Mouse (Mus musculus) erythroblast, embryonic 14.5 days (primary cell): ENCODE data around the gene Gm10309. TPM values are rescaled to one million over a fixed set of nuclear protein-coding genes. Genes with fewer than 3 reads are reported as not detected.

Experiments used
- H3K27me3 ChIP-seq: 2 replicates; pipeline ENCODE4 v1.6.1; 2012; ENCODE audit warnings: inconsistent platforms; ENCODE audit not compliant: control insufficient read depth
- H3K36me3 ChIP-seq: 2 replicates; pipeline ENCODE4 v1.6.1; 2012; ENCODE audit warnings: mild to moderate bottlenecking, inconsistent platforms; ENCODE audit not compliant: control insufficient read depth
- H3K4me1 ChIP-seq: 2 replicates; pipeline ENCODE4 v1.6.1; 2012; ENCODE audit warnings: inconsistent platforms; ENCODE audit not compliant: control insufficient read depth
- H3K4me3 ChIP-seq: replicated peaks from 2 replicates; pipeline ENCODE3; 2012; ENCODE audit warnings: moderate library complexity, mild to moderate bottlenecking, inconsistent platforms
- H3K9me3 ChIP-seq: 2 replicates; pipeline ENCODE4 v1.6.1; 2012; ENCODE audit warnings: low read length, inconsistent platforms, mixed read lengths; ENCODE audit not compliant: control insufficient read depth
- GATA1 ChIP-seq: IDR thresholded peaks from 2 replicates; pipeline ENCODE4 v1.6.1; 2012; ENCODE audit warnings: low read length, inconsistent platforms, mixed read lengths
- TAL1 ChIP-seq: IDR thresholded peaks from 3 replicates; pipeline ENCODE4 v1.6.1; 2012; ENCODE audit warnings: low read length, inconsistent platforms, mixed read lengths
- polyA plus RNA-seq: library from polyadenylated mRNA; stranded (reverse); fragments of >175 nt; gene quantifications from 2 replicates; pipeline ENCODE4 v1.2.3, GENCODE M21; 2012

Gm10309 gene
- polyA plus RNA-seq, 1 experiment, result 0.02 TPM

DNA sequence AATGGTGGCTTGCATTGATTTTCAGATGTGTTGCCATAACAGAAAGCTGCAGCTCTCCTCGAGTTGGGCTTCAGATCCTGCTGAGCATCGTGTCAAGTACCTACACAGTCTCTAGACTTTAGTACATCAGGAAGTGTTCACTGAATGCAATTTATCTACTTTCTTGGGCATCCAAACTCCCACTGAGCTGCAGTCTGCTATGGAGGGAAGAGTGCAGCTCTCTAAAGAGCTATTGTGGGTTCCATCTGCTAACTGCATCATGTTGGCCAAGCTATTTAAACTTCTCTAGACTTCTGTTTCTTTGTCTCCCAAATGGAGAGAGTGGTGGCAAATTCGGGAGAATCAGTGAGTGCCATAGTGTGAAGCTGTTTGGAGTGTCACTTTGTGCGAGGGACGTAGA is 11.6 kb upstream of the Gm10309 start:
- no peak overlapping the region for H3K4me3 ChIP-seq
- H3K4me1 ChIP-seq, result no peaks in the 10 kb centered on the region
- TF ChIP-seq GATA1, result no peak
- no peak for TF ChIP-seq TAL1
- H3K27me3 ChIP-seq, result no peaks in the 10 kb centered on the region
- H3K36me3 ChIP-seq, result no peaks in the 10 kb centered on the region
- H3K9me3 ChIP-seq, result no peaks in the 10 kb centered on the region

- Histone ChIP-seq H3K27me3 (no peaks in the 10 kb centered on the region), H3K36me3 (no peaks in the 10 kb centered on the region), H3K4me3 (no peak overlapping the region), H3K4me1 (no peaks in the 10 kb centered on the region), H3K9me3 (no peaks in the 10 kb centered on the region)
- TF ChIP-seq GATA1 (no peak), TAL1 (no peak)
Observed at GRCm38 (mm10) chr17:86514974-86515620, 10.1 kb upstream of the Gm10309 start.

GRCm38 (mm10) chr17:86509871-86510270 is 4.8 kb upstream of the Gm10309 start:
- H3K36me3 ChIP-seq, result no peaks in the 10 kb centered on the region
- TF ChIP-seq GATA1 (no peak), TAL1 (no peak)
- H3K9me3 ChIP-seq, result no peaks in the 10 kb centered on the region
- no peaks in the 10 kb centered on the region for H3K4me1 ChIP-seq
- no peak overlapping the region for H3K4me3 ChIP-seq
- no peaks in the 10 kb centered on the region for H3K27me3 ChIP-seq

DNA sequence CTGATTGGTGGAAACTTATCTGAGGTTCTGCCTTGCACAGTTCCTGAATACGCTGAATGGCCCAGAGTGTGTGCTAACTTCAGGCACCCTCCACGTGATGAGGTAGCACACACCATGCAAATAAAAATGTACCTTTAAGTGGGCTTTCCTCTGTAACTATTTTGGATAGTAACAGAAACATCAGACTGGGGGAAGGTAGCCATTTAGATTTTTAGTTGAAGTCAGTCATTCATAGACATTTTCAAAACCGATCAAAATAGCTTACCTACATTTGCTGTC is 3.1 kb upstream of the Gm10309 start:
- no peaks in the 10 kb centered on the region for H3K4me1 ChIP-seq
- H3K9me3 ChIP-seq, result no peaks in the 10 kb centered on the region
- TF ChIP-seq TAL1 (no peak), GATA1 (no peak)
- H3K36me3 ChIP-seq, result no peaks in the 10 kb centered on the region
- H3K27me3 ChIP-seq, result no peaks in the 10 kb centered on the region
- H3K4me3 ChIP-seq, result no peak overlapping the region

DNA sequence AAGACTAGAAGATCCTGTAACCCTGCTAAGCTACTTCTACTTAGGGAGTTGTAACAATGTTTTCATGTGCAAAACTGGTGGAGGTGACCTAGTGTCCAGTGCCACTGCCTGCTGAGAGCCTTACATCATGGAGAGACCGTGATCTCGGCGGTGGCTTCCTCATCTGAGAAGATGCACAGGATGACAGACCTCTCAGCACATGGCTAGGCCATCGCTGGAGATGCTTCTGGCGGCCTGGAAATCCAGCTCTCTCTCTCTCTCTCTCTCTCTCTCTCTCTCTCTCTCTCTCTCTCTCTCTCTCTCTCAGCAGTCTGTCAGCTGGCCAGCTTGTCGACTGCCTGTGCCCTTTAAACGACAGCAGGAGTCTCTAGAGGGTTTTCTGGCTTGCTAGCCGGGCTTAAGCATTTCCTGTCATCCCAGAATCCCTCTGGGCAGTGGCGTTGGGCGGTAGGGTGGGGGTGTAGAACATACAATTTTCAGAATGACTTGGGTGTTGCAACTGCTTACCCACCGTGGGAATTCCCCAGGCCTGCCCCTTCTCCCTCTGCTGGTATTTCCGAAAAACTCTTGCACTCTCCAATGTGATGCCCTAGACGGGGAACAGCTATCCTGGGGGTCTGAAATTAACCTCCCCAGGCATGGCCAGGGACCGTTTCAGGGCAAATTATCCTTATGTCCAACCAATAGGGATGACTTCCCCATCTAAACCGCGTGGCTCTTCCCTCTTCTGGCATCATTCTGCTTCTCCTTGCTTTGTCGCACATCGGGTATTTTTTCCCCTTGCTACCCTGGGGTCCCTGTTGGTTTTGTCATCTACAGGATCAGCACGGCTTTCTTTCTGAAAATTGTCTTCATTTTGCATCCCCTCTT is 2.5 kb upstream of the Gm10309 start:
- H3K27me3 ChIP-seq, result no peaks in the 10 kb centered on the region
- no peaks in the 10 kb centered on the region for H3K9me3 ChIP-seq
- H3K36me3 ChIP-seq, result no peaks in the 10 kb centered on the region
- no peaks in the 10 kb centered on the region for H3K4me1 ChIP-seq
- TF ChIP-seq GATA1 (no peak), TAL1 (no peak)
- H3K4me3 ChIP-seq, result no peak overlapping the region

DNA sequence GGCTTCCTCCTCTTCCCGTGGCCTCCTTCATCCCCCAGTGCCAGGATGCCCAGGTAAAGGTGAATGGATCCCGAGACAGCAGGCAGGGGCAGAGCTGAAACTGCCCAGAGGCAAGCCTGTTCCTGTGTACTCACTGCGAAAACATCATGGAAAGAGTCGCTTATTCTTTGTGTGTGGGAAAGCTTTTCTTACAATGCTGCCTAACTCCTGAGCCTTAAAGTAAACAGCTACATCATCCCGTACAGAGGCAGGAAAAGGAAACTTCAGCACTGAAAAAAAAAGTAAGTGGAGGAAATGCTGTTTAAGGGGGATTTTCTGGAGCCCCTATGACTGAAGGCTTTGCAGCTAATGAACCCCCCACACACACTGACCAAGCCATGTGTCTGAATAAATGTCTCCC is 1.8 kb upstream of the Gm10309 start:
- no peaks in the 10 kb centered on the region for H3K27me3 ChIP-seq
- no peaks in the 10 kb centered on the region for H3K36me3 ChIP-seq
- H3K4me3 ChIP-seq, result no peak overlapping the region
- no peaks in the 10 kb centered on the region for H3K9me3 ChIP-seq
- TF ChIP-seq GATA1 (no peak), TAL1 (no peak)
- no peaks in the 10 kb centered on the region for H3K4me1 ChIP-seq

DNA sequence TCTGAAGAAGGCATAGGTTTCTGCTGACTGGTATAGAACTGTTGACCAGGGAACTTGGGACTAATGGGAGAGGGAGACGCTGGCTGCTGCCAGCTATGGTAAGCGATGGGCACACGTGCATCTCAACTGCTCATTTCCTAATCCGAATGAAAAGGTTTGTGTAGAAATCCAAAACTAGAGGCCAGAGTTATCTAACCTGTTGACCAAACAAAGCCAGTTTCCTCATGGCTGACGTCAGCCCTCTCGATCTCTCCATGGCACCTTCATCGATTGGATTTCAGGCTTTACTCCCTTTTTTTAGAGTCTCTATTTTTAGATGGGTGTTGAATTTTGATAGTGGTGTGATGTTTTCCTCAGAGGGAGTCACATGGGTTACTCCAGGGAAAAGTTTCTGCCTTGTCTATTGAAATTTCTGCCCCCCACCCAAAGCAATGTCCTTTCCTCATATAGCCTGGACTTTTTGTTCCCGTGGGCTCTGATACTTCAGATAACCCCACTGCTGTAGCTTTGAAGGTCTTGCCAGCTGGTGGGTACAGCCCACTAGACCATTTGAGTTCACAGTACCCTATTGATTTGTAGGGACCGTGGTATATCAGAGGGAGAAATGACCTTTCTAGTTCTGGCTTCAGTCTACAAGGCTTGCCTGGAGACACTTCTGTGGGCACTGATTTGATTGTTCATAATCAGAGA is 1.7 kb downstream of the Gm10309 start:
- H3K36me3 ChIP-seq, result no peaks in the 10 kb centered on the region
- no peaks in the 10 kb centered on the region for H3K27me3 ChIP-seq
- no peak overlapping the region for H3K4me3 ChIP-seq
- H3K9me3 ChIP-seq, result no peaks in the 10 kb centered on the region
- no peaks in the 10 kb centered on the region for H3K4me1 ChIP-seq
- TF ChIP-seq GATA1, result no peak

DNA sequence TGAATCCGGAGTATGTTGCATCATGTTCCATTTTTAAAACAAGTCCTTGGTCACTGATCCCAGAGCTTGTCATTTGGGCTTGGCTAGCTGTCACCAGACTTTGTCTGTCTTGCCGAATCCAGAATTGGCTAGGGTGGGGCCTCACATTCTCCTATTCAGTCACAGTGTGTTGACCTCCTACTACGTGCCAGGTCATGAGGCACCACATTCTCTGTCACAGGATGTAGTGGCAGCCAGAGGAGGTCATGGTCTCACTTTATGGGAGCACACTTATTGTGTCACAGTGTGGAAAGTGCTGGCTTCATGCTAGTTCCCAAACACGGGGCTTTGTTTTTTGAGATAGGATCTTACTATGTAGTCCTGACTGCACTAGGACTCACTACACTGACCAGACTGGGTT is 3.6 kb downstream of the Gm10309 start:
- no peak for TF ChIP-seq GATA1
- Histone ChIP-seq H3K4me1 (no peaks in the 10 kb centered on the region), H3K4me3 (no peak overlapping the region), H3K9me3 (no peaks in the 10 kb centered on the region), H3K27me3 (no peaks in the 10 kb centered on the region), H3K36me3 (no peaks in the 10 kb centered on the region)

DNA sequence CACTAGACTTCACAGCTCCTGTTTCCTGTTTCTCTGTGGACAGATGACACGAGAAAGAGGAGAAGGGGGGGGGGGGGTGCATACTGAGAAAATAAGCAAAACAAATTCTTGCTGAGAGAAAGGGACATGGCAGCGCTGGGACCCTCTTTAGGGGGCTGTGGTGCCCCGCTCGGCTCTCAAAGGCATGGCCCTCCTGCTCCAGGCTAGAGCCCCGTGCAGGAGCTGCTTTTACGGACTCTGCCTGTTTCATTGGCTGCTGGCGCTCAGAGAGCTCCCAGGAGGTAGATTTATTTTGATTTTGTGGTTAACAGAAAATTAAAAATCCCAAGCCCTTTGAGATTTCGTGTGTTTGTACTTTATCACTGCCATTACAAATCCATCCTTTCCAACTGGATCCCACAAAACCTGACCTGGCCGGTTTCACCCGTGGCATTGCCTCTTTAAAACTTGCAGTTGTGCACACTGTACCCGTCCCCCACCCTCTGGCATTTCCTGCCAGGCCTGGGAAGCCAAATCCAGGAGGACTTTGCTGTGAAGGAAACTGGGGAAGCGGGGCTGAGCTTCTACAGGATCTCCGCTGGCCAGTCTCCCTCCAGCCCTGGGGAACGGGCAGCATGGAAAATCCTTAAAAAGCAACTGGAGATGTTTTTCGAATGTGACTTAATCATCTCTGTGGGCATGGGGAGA is 5.5 kb downstream of the Gm10309 start:
- Histone ChIP-seq H3K4me1 (peaks cover 3% of the 10 kb centered on the region), H3K9me3 (no peaks in the 10 kb centered on the region), H3K27me3 (no peaks in the 10 kb centered on the region), H3K36me3 (no peaks in the 10 kb centered on the region), H3K4me3 (no peak overlapping the region)
- TF ChIP-seq GATA1 (no peak), TAL1 (no peak)
